Mouse (Mus musculus): ENCODE measurements around the gene Zbtb24. TPM values are rescaled to one million over a fixed set of nuclear protein-coding genes. Genes with fewer than 3 reads are reported as not detected.

The Zbtb24 gene
- total and polyA plus RNA-seq, 2 experiments from 2014 or later: 7.7 to 11.6 TPM

DNA sequence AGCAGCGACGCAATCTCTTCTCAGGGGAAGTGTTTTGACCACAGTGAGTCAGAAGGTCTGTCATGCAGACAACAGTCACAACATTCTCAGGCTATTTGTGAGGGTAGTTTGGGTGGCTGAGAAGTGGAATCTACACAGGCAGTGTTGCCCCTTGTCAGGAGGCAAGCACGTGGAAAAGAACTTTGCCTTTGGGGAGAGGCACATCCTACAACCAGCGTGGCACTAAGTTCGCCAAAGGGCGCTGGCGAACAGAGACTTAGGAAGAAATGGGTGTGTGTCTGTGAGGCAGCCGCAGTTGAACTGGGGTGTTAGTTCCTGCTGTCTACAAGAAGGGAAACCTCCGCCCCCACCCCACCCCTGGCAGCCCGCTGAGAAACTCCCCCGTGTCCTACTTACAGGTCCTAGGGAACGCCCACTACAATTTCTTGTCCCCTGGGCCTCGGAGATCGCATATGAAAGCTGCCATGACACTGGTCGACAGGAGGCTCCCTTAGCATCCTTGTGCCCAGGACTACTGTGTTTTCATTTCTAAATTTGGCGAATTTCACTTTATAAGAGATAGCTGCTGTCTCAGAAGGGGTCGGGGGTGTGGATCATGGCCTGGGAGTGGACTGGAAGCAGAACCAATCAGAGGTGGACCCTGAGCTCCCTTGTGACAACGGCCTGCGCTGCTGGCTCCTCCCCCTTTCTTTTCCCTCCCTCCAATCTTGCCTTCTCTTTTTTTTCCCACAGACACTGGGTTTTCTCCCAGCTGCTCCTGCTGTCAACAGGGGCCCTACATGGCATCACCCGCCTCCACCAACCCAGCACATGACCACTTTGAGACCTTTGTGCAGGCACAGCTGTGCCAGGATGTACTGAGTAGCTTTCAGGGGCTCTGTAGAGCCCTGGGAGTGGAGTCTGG lies 27.3 kb downstream of the Zbtb24 start:
- H3K4me2 ChIP-seq (ENCODE audit: low read depth, low read length): peak overlapping the region; percentile 94
- H3K36me3 ChIP-seq (replicated peaks; ENCODE audit: control insufficient read depth, insufficient read depth, low read length): peaks cover 34% of the 10 kb centered on the region
- TF ChIP-seq CTCF (IDR thresholded peaks at IDR 0.05; ENCODE audit: low read depth): no peak
- TF ChIP-seq EP300 (IDR thresholded peaks at IDR 0.05; ENCODE audit: low read depth): 0 out of 2 replicates have a peak, but pooled peaks have one; percentile 66
- WGBS: 3% methylated on average over 20 of the region's 20 CpGs
- peak; percentile 88 for DNase-seq (ENCODE audit: low spot score)
- peak overlapping the region; percentile 69 for H3K4me3 ChIP-seq (ENCODE audit: low read depth, low read length)
- H3K27me3 ChIP-seq (ENCODE audit: control insufficient read depth, insufficient read depth, low read length): no peaks in the 10 kb centered on the region
- peak overlapping the region; percentile 85 for H3K27ac ChIP-seq (ENCODE audit: low read depth)
- H3K9ac ChIP-seq (replicated peaks; ENCODE audit: low read depth, low read length): peak overlapping the region; percentile 81
- no peaks in the 10 kb centered on the region for H3K9me3 ChIP-seq (replicated peaks; ENCODE audit: control insufficient read depth, low read length)
- peak; percentile 75 for ATAC-seq (ENCODE audit: insufficient read depth, low read depth)
- peaks cover 31% of the 10 kb centered on the region for H3K4me1 ChIP-seq (ENCODE audit: control insufficient read depth, insufficient read depth)

GRCm38 (mm10) chr10:41479961-41480360 lies 29.8 kb downstream of the Zbtb24 start:
- Histone ChIP-seq H3K4me3 (ENCODE audit: low read depth, low read length) (no peak overlapping the region), H3K27me3 (ENCODE audit: control insufficient read depth, insufficient read depth, low read length) (no peaks in the 10 kb centered on the region), H3K36me3 (replicated peaks; ENCODE audit: control insufficient read depth, insufficient read depth, low read length) (peaks cover 55% of the 10 kb centered on the region), H3K9me3 (replicated peaks; ENCODE audit: control insufficient read depth, low read length) (no peaks in the 10 kb centered on the region), H3K9ac (replicated peaks; ENCODE audit: low read depth, low read length) (no peak overlapping the region), H3K4me2 (ENCODE audit: low read depth, low read length) (no peak overlapping the region), H3K4me1 (ENCODE audit: control insufficient read depth, insufficient read depth) (peaks cover 20% of the 10 kb centered on the region), H3K27ac (ENCODE audit: low read depth) (no peak overlapping the region)
- TF ChIP-seq EP300 (IDR thresholded peaks at IDR 0.05; ENCODE audit: low read depth) (no peak), CTCF (IDR thresholded peaks at IDR 0.05; ENCODE audit: low read depth) (no peak)
- WGBS: 81% methylated on average over 3 of the region's 3 CpGs
- ATAC-seq (ENCODE audit: insufficient read depth, low read depth) (no peak), DNase-seq (ENCODE audit: low spot score) (no peak)

- Histone ChIP-seq H3K4me1 (ENCODE audit: control insufficient read depth, insufficient read depth) (peaks cover 8% of the 10 kb centered on the region), H3K27me3 (ENCODE audit: control insufficient read depth, insufficient read depth, low read length) (no peaks in the 10 kb centered on the region), H3K4me2 (ENCODE audit: low read depth, low read length) (no peak overlapping the region), H3K27ac (ENCODE audit: low read depth) (no peak overlapping the region), H3K4me3 (ENCODE audit: low read depth, low read length) (no peak overlapping the region), H3K9ac (replicated peaks; ENCODE audit: low read depth, low read length) (no peak overlapping the region), H3K9me3 (replicated peaks; ENCODE audit: control insufficient read depth, low read length) (no peaks in the 10 kb centered on the region), H3K36me3 (replicated peaks; ENCODE audit: control insufficient read depth, insufficient read depth, low read length) (peaks cover 68% of the 10 kb centered on the region)
- ATAC-seq (ENCODE audit: insufficient read depth, low read depth) (no peak), DNase-seq (ENCODE audit: low spot score) (no peak)
- 44% methylated on average over 33 of the region's 33 CpGs for WGBS
- TF ChIP-seq EP300 (IDR thresholded peaks at IDR 0.05; ENCODE audit: low read depth): no peak
- no peak for TF ChIP-seq CTCF (IDR thresholded peaks at IDR 0.05; ENCODE audit: low read depth)
Measured at GRCm38 (mm10) chr10:41480938-41481880, 31.0 kb downstream of the Zbtb24 start.

- Histone ChIP-seq H3K27ac (ENCODE audit: low read depth) (no peak overlapping the region), H3K27me3 (ENCODE audit: control insufficient read depth, insufficient read depth, low read length) (no peaks in the 10 kb centered on the region), H3K9me3 (replicated peaks; ENCODE audit: control insufficient read depth, low read length) (no peaks in the 10 kb centered on the region), H3K4me3 (ENCODE audit: low read depth, low read length) (no peak overlapping the region), H3K9ac (replicated peaks; ENCODE audit: low read depth, low read length) (no peak overlapping the region), H3K4me1 (ENCODE audit: control insufficient read depth, insufficient read depth) (peaks cover 8% of the 10 kb centered on the region), H3K36me3 (replicated peaks; ENCODE audit: control insufficient read depth, insufficient read depth, low read length) (peaks cover 80% of the 10 kb centered on the region), H3K4me2 (ENCODE audit: low read depth, low read length) (no peak overlapping the region)
- DNase-seq (ENCODE audit: low spot score) (no peak), ATAC-seq (ENCODE audit: insufficient read depth, low read depth) (no peak)
- no peak for TF ChIP-seq CTCF (IDR thresholded peaks at IDR 0.05; ENCODE audit: low read depth)
- TF ChIP-seq EP300 (IDR thresholded peaks at IDR 0.05; ENCODE audit: low read depth): no peak
- WGBS: 90% methylated on average over 7 of the region's 7 CpGs
Measured at GRCm38 (mm10) chr10:41482446-41482845, 32.3 kb downstream of the Zbtb24 start.

DNA sequence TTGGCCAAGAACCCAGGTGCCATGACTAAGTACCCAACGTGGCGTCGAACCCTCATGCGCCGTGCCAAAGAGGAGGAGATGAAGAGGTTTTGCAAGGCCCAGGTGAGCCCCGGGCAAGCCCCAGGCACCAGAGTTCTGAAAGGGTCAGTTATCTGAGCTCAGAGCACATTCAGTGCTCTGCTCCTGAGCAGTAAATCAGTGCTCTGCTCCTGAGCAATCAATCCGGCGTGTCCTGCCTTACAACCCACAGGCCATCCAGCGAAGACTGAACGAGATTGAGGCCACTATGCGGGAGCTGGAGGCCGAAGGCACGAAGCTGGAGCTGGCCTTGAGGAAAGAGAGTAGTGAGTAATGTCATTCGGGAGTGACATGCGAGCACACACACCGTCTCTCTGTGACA lies 35.6 kb downstream of the Zbtb24 start:
- ATAC-seq (ENCODE audit: insufficient read depth, low read depth) (no peak), DNase-seq (ENCODE audit: low spot score) (no peak)
- H3K9me3 ChIP-seq (replicated peaks; ENCODE audit: control insufficient read depth, low read length): no peaks in the 10 kb centered on the region
- no peaks in the 10 kb centered on the region for H3K27me3 ChIP-seq (ENCODE audit: control insufficient read depth, insufficient read depth, low read length)
- H3K4me3 ChIP-seq (ENCODE audit: low read depth, low read length): no peak overlapping the region
- no peak overlapping the region for H3K9ac ChIP-seq (replicated peaks; ENCODE audit: low read depth, low read length)
- peaks cover 17% of the 10 kb centered on the region for H3K4me1 ChIP-seq (ENCODE audit: control insufficient read depth, insufficient read depth)
- TF ChIP-seq EP300 (IDR thresholded peaks at IDR 0.05; ENCODE audit: low read depth) (no peak), CTCF (IDR thresholded peaks at IDR 0.05; ENCODE audit: low read depth) (no peak)
- H3K4me2 ChIP-seq (ENCODE audit: low read depth, low read length): no peak overlapping the region
- 90% methylated on average over 16 of the region's 16 CpGs for WGBS
- H3K36me3 ChIP-seq (replicated peaks; ENCODE audit: control insufficient read depth, insufficient read depth, low read length): peaks cover 68% of the 10 kb centered on the region
- H3K27ac ChIP-seq (ENCODE audit: low read depth): no peak overlapping the region

All from heart, postnatal 0 days (tissue).